Mouse (Mus musculus): ENCODE measurements around the gene Prpf40a. TPM values are rescaled to one million over a fixed set of nuclear protein-coding genes. Genes with fewer than 3 reads are reported as not detected.

The Prpf40a gene
- 60.4 and 178 TPM in 2 replicates for polyA plus RNA-seq (2012; rRNA removed)

DNA sequence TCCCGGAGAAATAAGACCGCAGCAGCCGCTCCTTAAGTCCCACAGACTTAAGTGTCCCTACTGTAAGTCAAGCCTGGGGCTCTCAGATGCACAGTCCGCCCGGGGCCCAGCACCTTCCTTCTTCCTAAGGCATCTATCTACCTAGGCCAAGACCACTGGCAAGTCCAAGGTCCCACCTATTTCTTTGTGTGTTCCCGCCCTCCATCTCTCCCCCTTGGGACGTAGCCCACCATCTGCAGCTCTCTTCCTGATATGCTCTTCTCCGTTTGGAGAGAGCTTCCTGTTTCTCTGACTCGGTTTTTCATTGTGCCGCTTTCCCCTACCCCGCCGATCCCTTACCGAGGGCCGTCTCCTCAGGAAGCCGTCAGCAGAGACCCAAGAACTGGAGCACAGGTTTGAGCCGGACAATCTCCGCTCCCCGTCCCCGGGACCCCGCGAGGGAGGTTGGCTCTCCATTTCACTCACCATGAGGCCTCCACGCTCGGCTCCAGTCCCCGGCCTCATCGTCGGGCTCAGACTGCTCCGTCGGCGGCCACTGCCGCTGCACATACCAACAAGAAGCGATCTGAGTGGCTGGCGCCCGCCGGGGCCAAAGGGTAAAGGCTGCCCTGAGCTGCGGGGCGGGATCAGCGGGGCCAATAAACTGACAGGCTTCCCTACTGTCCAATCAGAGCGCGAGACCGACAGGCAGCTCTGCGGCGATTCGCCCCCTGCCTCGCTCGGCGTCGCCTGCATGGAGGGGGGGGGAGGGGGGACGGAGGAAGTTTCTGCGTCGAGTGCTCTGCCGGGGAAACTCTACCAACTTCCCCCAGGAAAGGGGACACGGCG is at the start of gene Prpf40a:
TSS of gene Prpf40a (minus strand) at position 601 of the 828 bp plus-strand sequence.

GRCm38 (mm10) chr2:53191523-53192220 is 588 bp upstream of the Prpf40a start, which contains the start of gene Arl6ip6:
Arl6ip6 (plus strand) TSS chr2:53191726.

Other genes with a start within 250 kb of the Prpf40a start
- gene Arl6ip6, start 442 bp upstream of the Prpf40a start, polyA plus RNA-seq (2012; rRNA removed), result 55.0 and 58.2 TPM in 2 replicates